Mouse (Mus musculus) ES-Bruce4 (cell line): Measurements from ENCODE around the gene Marco.

Experiments used
- CTCF ChIP-seq: IDR thresholded peaks from one replicate; pipeline ENCODE4 v1.8.1; 2011; ENCODE audit warnings: low read depth, low read length
- EP300 ChIP-seq: IDR thresholded peaks from 2 replicates; pipeline ENCODE4 v1.6.1; 2011; ENCODE audit warnings: low read depth, low read length; ENCODE audit not compliant: insufficient read depth
- POLR2A ChIP-seq: IDR thresholded peaks from one replicate; pipeline ENCODE4 v1.8.1; 2011; ENCODE audit warnings: low read length; ENCODE audit not compliant: insufficient read depth

DNA sequence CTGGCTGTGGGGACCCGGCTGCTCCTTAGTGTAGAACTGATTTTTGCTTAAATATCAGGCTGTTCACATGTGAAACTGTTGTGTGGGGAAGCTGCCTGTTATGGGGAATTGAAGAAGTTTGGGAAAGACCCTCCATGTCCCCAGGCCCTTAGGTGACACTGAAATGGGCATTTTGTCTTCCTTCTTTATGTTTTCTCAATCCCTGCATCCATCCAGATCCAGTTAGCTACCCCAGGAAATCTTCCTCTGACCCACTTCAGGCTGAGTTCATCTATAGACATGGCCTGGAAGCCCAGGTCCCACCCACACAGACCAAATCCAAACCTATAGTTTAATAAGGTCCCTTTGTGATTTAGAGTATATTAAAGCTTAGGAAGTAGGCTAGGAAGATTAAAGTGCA lies at the start of gene Marco:
- TF ChIP-seq POLR2A (no peak), CTCF (no peak), EP300 (no peak)
